Mouse (Mus musculus): Measurements from ENCODE around the gene Tma7. TPM values are rescaled to one million over a fixed set of nuclear protein-coding genes. Genes with fewer than 3 reads are reported as not detected.
A peak's percentile ranks its signal among the peaks of the same experiment; 100 is the strongest.

Gene Tma7
- total RNA-seq, 2 experiments from 2014 or later: 311 to 321 TPM

- no peak for DNase-seq (ENCODE audit: extremely low spot score in 1 of 2, low spot score in 1 of 2)
Measured at GRCm38 (mm10) chr9:109104083-109104482, 21.7 kb upstream of the Tma7 start.

- DNase-seq (ENCODE audit: extremely low spot score in 1 of 2, low spot score in 1 of 2): no peak
Measured at GRCm38 (mm10) chr9:109103250-109103649, 20.9 kb upstream of the Tma7 start.

GRCm38 (mm10) chr9:109102541-109102940 is 20.2 kb upstream of the Tma7 start:
- no peak for DNase-seq (ENCODE audit: extremely low spot score in 1 of 2, low spot score in 1 of 2)

GRCm38 (mm10) chr9:109101933-109102445 is 19.6 kb upstream of the Tma7 start:
- DNase-seq (ENCODE audit: extremely low spot score in 1 of 2, low spot score in 1 of 2): no peak

GRCm38 (mm10) chr9:109100307-109100928 is 18.0 kb upstream of the Tma7 start:
- no peak for DNase-seq (ENCODE audit: extremely low spot score in 1 of 2, low spot score in 1 of 2)

GRCm38 (mm10) chr9:109098969-109099368 is 16.6 kb upstream of the Tma7 start:
- DNase-seq (ENCODE audit: extremely low spot score in 1 of 2, low spot score in 1 of 2): peak in 1 of 2 experiments; percentile 29

- no peak for DNase-seq (ENCODE audit: extremely low spot score in 1 of 2, low spot score in 1 of 2)
Measured at GRCm38 (mm10) chr9:109098366-109098765, 16.0 kb upstream of the Tma7 start.

- DNase-seq (ENCODE audit: extremely low spot score in 1 of 2, low spot score in 1 of 2): peak; percentile 29 to 56
Measured at GRCm38 (mm10) chr9:109097831-109098230, 15.4 kb upstream of the Tma7 start.

GRCm38 (mm10) chr9:109097291-109097690 is 14.9 kb upstream of the Tma7 start:
- no peak for DNase-seq (ENCODE audit: extremely low spot score in 1 of 2, low spot score in 1 of 2)

GRCm38 (mm10) chr9:109096856-109097255 is 14.5 kb upstream of the Tma7 start:
- no peak for DNase-seq (ENCODE audit: extremely low spot score in 1 of 2, low spot score in 1 of 2)

- no peak for DNase-seq (ENCODE audit: extremely low spot score in 1 of 2, low spot score in 1 of 2)
Measured at GRCm38 (mm10) chr9:109096251-109096661, 13.9 kb upstream of the Tma7 start.

- DNase-seq (ENCODE audit: extremely low spot score in 1 of 2, low spot score in 1 of 2): peak; percentile 61 to 64
Measured at GRCm38 (mm10) chr9:109095137-109095982, 13.0 kb upstream of the Tma7 start, which contains the start of gene Plxnb1. Plxnb1 (plus strand) TSS chr9:109095389.

GRCm38 (mm10) chr9:109094553-109095136 is 12.3 kb upstream of the Tma7 start:
- DNase-seq (ENCODE audit: extremely low spot score in 1 of 2, low spot score in 1 of 2): no peak

GRCm38 (mm10) chr9:109093786-109094552 is 11.6 kb upstream of the Tma7 start:
- no peak for DNase-seq (ENCODE audit: extremely low spot score in 1 of 2, low spot score in 1 of 2)

- DNase-seq (ENCODE audit: extremely low spot score in 1 of 2, low spot score in 1 of 2): no peak
Measured at GRCm38 (mm10) chr9:109092799-109093198, 10.4 kb upstream of the Tma7 start.

- DNase-seq (ENCODE audit: extremely low spot score in 1 of 2, low spot score in 1 of 2): no peak
Measured at GRCm38 (mm10) chr9:109091802-109092201, 9.4 kb upstream of the Tma7 start.

GRCm38 (mm10) chr9:109090446-109090845 is 8.1 kb upstream of the Tma7 start:
- DNase-seq (ENCODE audit: extremely low spot score in 1 of 2, low spot score in 1 of 2): no peak

- peak in 1 of 2 experiments; percentile 58 for DNase-seq (ENCODE audit: extremely low spot score in 1 of 2, low spot score in 1 of 2)
Measured at GRCm38 (mm10) chr9:109087987-109088386, 5.6 kb upstream of the Tma7 start.

GRCm38 (mm10) chr9:109084922-109085321 is 2.5 kb upstream of the Tma7 start:
- DNase-seq (ENCODE audit: extremely low spot score in 1 of 2, low spot score in 1 of 2): no peak

GRCm38 (mm10) chr9:109081749-109082123 is 651 bp downstream of the Tma7 start:
- DNase-seq (ENCODE audit: extremely low spot score in 1 of 2, low spot score in 1 of 2): no peak
